Mouse (Mus musculus) heart, postnatal 14 days (tissue): ENCODE measurements at regions not wholly inside any gene's neighbourhood (a gene's known extent, or its start where the extent isn't known, plus 50 kb on each side); places are given as distances from the start of the nearest gene placed in this dataset.

Source experiments
- DNase-seq, 2 experiments: peaks; one replicate each; pipeline ENCODE4 v3.0.0; 2021 to 2022
- intact Hi-C: fragments of 180-260 bp; cut with DNase I; formaldehyde crosslinking; loops from one replicate; pipeline ENCODE4 v1.15.1; 2025

GRCm38 (mm10) chr5:83091483-83091882 lies 263.5 kb downstream of the Tecrl start:
- DNase-seq = no peak
- intact Hi-C loops = no loop called here

DNA sequence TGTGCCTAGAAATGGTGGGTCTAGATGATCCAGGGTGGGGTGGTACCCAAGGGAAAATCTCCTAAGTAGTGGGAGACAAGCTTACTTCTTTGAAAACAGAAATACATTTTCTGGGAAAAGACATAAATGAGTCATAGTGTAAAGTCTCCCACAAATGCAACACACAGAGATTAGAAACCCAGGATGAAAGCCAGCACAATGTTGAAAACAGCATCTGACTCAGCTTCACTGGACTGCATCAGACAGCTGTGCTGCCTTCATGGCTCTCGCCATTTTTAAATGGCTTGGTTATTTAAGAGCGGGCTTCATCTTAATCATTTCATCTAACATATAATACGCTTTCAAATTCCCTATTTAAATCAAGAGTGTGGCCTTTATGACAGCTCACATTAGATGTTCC lies 300.2 kb downstream of the Tecrl start:
- no peak for DNase-seq
- intact Hi-C loops = no loop called here

DNA sequence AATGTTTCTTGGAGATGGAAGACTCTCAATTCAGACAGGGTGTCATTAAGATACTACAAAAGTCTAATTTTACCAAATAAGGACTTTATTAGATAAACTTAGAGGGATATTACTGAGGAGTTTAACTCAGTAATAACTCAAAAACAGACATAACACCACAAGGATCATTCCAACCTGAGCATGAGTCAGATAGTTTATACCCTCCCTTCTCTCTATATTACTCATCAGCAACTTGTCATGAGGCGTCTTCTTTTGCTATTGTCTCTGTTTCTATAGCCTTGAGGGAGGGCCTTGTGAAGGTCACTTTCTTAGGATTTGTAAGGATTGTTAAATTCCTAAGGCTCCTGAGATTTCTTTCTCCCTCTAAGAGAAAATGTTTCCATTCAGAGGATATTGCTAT lies 307.8 kb downstream of the Tecrl start:
- intact Hi-C loops = no loop called here
- DNase-seq = no peak

- DNase-seq = no peak
- intact Hi-C loops = no loop called here
Measured at GRCm38 (mm10) chr5:83029703-83030102, 325.3 kb downstream of the Tecrl start.

DNA sequence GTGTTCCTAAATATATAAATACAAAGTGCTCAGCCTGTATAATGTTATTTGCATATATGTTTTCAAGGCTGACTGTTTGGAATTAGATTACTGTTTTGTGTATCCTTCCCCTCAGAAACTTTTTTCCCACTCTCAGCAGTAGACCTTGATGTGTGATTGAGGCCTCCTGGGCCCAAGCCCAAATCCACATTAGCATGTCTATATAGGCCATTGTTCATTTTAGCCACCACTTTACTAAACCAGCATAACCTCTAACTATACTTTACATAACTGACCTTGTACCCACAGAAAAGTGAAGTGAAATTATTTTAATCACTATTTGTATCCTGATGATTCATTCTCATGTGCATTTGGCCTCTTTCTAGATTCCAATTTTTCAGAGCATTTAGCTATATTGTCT lies 349.0 kb downstream of the Tecrl start:
- intact Hi-C loops = no loop called here
- no peak for DNase-seq

GRCm38 (mm10) chr5:82989056-82989455 lies 365.9 kb downstream of the Tecrl start:
- intact Hi-C loops = no loop called here
- no peak for DNase-seq

DNA sequence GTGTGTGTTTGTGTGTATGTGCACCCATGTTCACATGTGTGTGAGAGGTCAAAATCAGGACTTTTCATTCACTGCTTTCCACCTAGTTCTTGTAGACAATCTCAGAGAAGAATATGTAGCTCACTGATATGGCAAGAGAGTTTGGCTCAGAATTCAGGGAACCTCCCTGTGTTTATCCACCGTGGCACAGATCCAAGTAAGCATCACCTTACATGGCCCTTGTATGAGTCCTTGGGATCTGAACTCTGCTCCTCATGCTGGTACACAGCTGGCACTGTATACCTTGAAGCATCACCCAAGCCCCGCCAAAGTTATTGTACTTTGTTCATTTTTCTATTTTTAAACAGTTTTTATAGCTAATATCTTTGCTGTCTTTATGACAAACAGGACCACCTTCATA lies 385.7 kb downstream of the Tecrl start:
- intact Hi-C loops = no loop called here
- DNase-seq = no peak

DNA sequence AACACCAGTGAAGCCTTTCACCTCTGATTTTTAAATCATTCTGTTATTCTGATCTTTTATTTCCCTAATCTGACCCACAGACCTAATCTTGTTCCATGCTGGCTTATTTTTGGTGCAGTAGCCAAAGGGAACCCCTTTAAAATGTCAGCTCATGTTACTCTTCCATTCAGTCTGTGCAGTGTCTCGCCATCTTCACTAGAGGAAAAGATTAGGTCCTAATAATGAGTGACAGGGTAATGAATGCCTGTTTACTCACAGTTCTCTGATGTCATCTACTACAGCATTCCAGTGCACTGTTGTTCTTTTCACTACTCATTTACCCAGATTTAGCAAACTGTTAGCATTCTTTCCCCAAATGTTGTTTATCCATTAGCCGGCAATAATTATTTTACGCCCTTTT lies 388.2 kb downstream of the Tecrl start:
- intact Hi-C loops = no loop called here
- no peak for DNase-seq

GRCm38 (mm10) chr5:82966180-82966579 lies 388.8 kb downstream of the Tecrl start:
- intact Hi-C loops = no loop called here
- peak; percentile 16 to 44 for DNase-seq

DNA sequence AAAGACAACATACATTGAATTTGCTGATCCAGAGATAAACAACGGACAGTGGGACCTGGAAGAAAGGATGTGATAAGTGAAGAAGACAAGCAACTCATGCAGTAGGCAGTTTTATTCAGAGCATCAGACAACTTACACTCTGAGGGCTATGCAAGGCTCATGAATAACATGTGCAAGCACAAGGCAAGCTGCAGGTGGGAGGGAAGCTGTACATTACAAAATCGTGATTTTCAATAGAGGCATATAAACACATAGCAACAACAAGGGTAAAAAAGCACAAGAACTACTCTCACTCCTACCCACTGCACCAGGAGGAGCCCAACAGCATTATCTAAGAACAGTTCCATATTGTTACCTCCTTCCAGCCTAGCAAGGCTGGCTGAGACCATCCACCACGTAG lies 390.5 kb downstream of the Tecrl start:
- DNase-seq = no peak
- intact Hi-C loops = no loop called here

DNA sequence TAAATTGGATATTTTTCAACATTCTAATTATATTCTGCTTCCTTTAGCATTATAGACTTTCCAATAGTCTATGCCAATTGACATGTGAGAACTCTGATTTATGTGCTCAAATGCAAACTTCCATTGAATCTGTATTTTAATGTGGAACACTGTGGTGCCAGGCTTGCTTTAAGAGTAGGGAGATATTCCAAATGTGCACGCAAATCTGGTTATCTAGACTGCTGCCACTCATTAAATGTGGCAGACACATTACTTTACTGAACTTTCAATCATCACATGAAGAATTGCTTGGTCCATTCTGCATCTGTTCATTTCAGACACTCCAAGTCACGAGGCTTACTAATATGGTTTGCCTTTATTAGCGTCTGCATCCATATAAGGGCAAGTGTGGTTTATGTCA lies 399.0 kb downstream of the Tecrl start:
- no peak for DNase-seq
- intact Hi-C loops = no loop called here

DNA sequence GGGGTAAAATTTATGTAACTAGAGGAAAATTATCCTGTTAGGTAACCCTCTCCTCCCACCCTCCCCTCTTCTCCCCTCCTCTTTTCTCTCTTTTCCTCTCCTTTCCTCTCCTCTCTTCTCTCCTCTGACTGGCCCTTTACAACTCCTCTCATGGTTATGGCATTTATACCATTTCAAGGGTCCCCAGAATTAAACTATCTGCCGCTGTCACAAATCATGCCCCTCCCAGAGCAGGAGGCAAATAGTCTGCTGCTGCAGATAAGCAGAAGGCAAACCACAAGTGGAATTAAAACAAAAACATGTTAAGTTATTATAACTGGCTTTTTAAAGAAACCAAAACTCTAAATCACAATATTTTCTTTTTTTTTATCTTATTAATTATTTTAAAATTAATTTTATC lies 407.9 kb downstream of the Tecrl start:
- intact Hi-C loops = no loop called here
- no peak for DNase-seq

DNA sequence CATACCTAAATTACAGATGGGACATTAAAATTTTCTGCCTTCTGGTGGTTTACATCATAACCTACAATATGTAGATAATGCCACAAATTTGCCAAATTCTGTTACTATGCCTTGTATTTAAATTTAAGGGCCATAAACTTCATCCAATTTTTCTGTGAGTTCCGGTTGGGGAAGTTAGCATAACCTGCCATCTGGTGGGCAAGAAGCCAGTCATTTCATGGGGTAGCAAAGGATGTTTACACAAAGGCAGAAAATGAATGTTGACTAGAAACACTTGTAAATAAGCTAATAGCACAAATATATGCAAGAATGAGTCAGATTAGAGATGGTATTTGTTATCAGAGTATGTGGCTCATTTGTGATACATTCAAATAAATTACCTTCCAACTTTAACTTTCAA lies 415.2 kb downstream of the Tecrl start:
- no peak for DNase-seq
- intact Hi-C loops = no loop called here

- intact Hi-C loops = no loop called here
- DNase-seq = no peak
Measured at GRCm38 (mm10) chr5:82899347-82899746, 455.6 kb downstream of the Tecrl start.

DNA sequence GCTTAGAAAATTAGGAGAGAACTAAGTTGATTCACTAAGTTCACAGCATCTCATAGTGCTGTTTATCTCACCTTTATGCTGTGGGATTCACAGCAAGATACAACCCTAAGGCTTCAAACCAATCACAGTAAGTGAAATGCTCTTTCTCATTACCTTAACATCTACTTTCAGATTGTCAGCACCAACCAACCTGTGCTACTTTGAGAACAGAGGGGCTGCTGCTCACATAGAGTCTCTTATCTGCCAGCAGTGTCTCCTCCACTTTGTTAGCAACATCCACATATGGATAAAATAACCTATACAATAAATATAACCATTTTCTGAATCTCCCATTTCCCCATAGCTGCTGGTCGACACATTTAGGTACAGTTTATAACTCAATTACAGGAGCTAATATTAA lies 456.1 kb downstream of the Tecrl start:
- intact Hi-C loops = no loop called here
- no peak for DNase-seq

GRCm38 (mm10) chr5:82898389-82898788 lies 456.6 kb downstream of the Tecrl start:
- no peak for DNase-seq
- intact Hi-C loops = no loop called here

GRCm38 (mm10) chr5:82869264-82869663 lies 485.7 kb downstream of the Tecrl start:
- intact Hi-C loops = no loop called here

DNA sequence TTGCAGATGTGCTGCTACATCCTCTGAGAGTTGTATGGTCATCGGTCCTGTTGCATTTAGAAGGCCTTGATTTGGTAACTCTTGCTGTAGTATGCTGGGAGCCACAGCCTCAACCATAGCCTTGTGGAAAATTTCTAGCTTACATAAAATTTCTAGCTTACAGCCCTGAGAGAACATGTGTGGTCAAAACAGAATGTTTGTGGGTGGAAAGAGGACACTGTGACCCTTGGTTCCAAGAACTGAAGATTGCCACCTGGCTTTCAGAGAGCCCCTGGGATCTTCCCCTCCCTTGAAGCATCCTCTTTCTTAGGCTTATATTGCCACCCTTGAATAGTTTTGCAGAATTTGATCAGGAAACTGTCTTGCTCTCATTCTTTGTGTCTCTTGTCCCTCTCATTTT lies 490.6 kb downstream of the Tecrl start:
- intact Hi-C loops = no loop called here
- no peak for DNase-seq

More at GRCm38 (mm10) chr5:82869264-82869663, 485.7 kb downstream of the Tecrl start:
- no peak for DNase-seq

GRCm38 (mm10) chr5:82825327-82825726 lies 529.7 kb downstream of the Tecrl start:
- DNase-seq = no peak
- intact Hi-C loops = no loop called here

GRCm38 (mm10) chr5:82793197-82793596 lies 561.8 kb downstream of the Tecrl start:
- intact Hi-C loops = no loop called here
- no peak for DNase-seq
